Mouse (Mus musculus) G1E-ER4 (cell line): ENCODE measurements around the gene Gatd1. TPM values are rescaled to one million over a fixed set of nuclear protein-coding genes. Genes with fewer than 3 reads are reported as not detected.

Experiments used
- GATA1 ChIP-seq: IDR thresholded peaks from one replicate; pipeline ENCODE4 v1.8.0; 2012; ENCODE audit warnings: low read length, inconsistent platforms
- polyA plus RNA-seq: library from polyadenylated mRNA; stranded (reverse); fragments of >175 nt; gene quantifications from 2 replicates; pipeline ENCODE4 v1.2.3, GENCODE M21; 2012

The Gatd1 gene
- polyA plus RNA-seq, 1 experiment: 16.7 TPM

- no peak for TF ChIP-seq GATA1
These were observed 32.7 kb downstream of the Gatd1 start for GRCm38 (mm10) chr7:141381068-141381835.

GRCm38 (mm10) chr7:141379584-141379983, 34.4 kb downstream of the Gatd1 start:
- no peak for TF ChIP-seq GATA1

- no peak for TF ChIP-seq GATA1
These were observed 39.5 kb downstream of the Gatd1 start for GRCm38 (mm10) chr7:141374399-141374798.

- TF ChIP-seq GATA1: no peak
These were observed 40.3 kb downstream of the Gatd1 start for GRCm38 (mm10) chr7:141373611-141374010.

GRCm38 (mm10) chr7:141371942-141372595, 41.9 kb downstream of the Gatd1 start:
- TF ChIP-seq GATA1: no peak

- TF ChIP-seq GATA1: no peak
These were observed 44.0 kb downstream of the Gatd1 start for GRCm38 (mm10) chr7:141369918-141370317.

- no peak for TF ChIP-seq GATA1
These were observed 46.6 kb downstream of the Gatd1 start for GRCm38 (mm10) chr7:141367358-141367757.

- no peak for TF ChIP-seq GATA1
These were observed 48.9 kb downstream of the Gatd1 start for GRCm38 (mm10) chr7:141365049-141365445.

- peak; percentile 25 for TF ChIP-seq GATA1
These were observed 49.4 kb downstream of the Gatd1 start for GRCm38 (mm10) chr7:141364349-141365048.

- TF ChIP-seq GATA1: no peak
These were observed 50.2 kb downstream of the Gatd1 start for GRCm38 (mm10) chr7:141363752-141364125.

GRCm38 (mm10) chr7:141363106-141363751, 50.7 kb downstream of the Gatd1 start:
- no peak for TF ChIP-seq GATA1

- no peak for TF ChIP-seq GATA1
These were observed 52.4 kb downstream of the Gatd1 start for GRCm38 (mm10) chr7:141361510-141361909.

Other genes starting within 250 kb of the Gatd1 start
- 1.5 and 14.6 TPM in 2 replicates for gene Rnh1, start 241.3 kb downstream of the Gatd1 start, polyA plus RNA-seq
- gene Hras, start 220.1 kb downstream of the Gatd1 start, polyA plus RNA-seq: 46.6 and 52.7 TPM in 2 replicates
- gene Lrrc56, start 220.0 kb downstream of the Gatd1 start, polyA plus RNA-seq: 2.4 and 3.1 TPM in 2 replicates
- 0.08 and 0.10 TPM in 2 replicates for gene Lmntd2, start 200.1 kb downstream of the Gatd1 start, polyA plus RNA-seq
- 12.7 and 20.3 TPM in 2 replicates for gene Rassf7, start 198.3 kb downstream of the Gatd1 start, polyA plus RNA-seq
- gene Phrf1, start 185.4 kb downstream of the Gatd1 start, polyA plus RNA-seq: 132 and 133 TPM in 2 replicates
- gene Irf7, start 147.7 kb downstream of the Gatd1 start, polyA plus RNA-seq: 24.4 and 30.7 TPM in 2 replicates
- gene Cdhr5, start 137.3 kb downstream of the Gatd1 start, polyA plus RNA-seq: not detected in 2 replicates
- gene Sct, start 135.0 kb downstream of the Gatd1 start, polyA plus RNA-seq: not detected in 2 replicates
- 0.03 TPM in 1 of 2 replicates, not detected in the other for gene Drd4, start 122.1 kb downstream of the Gatd1 start, polyA plus RNA-seq
- 72.4 and 106 TPM in 2 replicates for gene Deaf1, start 86.4 kb downstream of the Gatd1 start, polyA plus RNA-seq
- gene Tmem80, start 86.4 kb downstream of the Gatd1 start, polyA plus RNA-seq: 8.7 and 9.3 TPM in 2 replicates
- not detected in 2 replicates for gene Eps8l2, start 75.3 kb downstream of the Gatd1 start, polyA plus RNA-seq
- gene Taldo1, start 21.9 kb downstream of the Gatd1 start, polyA plus RNA-seq: 96.8 and 412 TPM in 2 replicates
- gene Cend1, start 15.4 kb upstream of the Gatd1 start, polyA plus RNA-seq: not detected in 2 replicates
- 66.0 and 68.6 TPM in 2 replicates for gene Slc25a22, start 23.8 kb upstream of the Gatd1 start, polyA plus RNA-seq
- gene Pidd1, start 29.9 kb upstream of the Gatd1 start, polyA plus RNA-seq: 39.0 and 55.7 TPM in 2 replicates
- 3,328 and 6,963 TPM in 2 replicates for gene Rplp2, start 33.2 kb upstream of the Gatd1 start, polyA plus RNA-seq
- 61.7 and 77.3 TPM in 2 replicates for gene Pnpla2, start 41.1 kb upstream of the Gatd1 start, polyA plus RNA-seq
- gene Cracr2b, start 47.0 kb upstream of the Gatd1 start, polyA plus RNA-seq: 0.09 TPM in 1 of 2 replicates, not detected in the other
- gene Cd151, start 53.3 kb upstream of the Gatd1 start, polyA plus RNA-seq: 15.2 and 30.8 TPM in 2 replicates
- 88.8 and 114 TPM in 2 replicates for gene Polr2l, start 61.0 kb upstream of the Gatd1 start, polyA plus RNA-seq
- 26.6 and 26.7 TPM in 2 replicates for gene Tspan4, start 61.1 kb upstream of the Gatd1 start, polyA plus RNA-seq
- gene Chid1, start 125.7 kb upstream of the Gatd1 start, polyA plus RNA-seq: 14.6 and 17.4 TPM in 2 replicates
- not detected in 2 replicates for gene Ap2a2, start 148.0 kb upstream of the Gatd1 start, polyA plus RNA-seq
- gene Muc6, start 241.2 kb upstream of the Gatd1 start, polyA plus RNA-seq: 0.84 and 1.0 TPM in 2 replicates